Mouse (Mus musculus) CH12.LX (cell line): ENCODE data around the gene Dhx30. TPM values are rescaled to one million over a fixed set of nuclear protein-coding genes. Genes with fewer than 3 reads are reported as not detected.
A peak's percentile ranks its signal among the peaks of the same experiment; 100 is the strongest.
"Not testable (repeated sequence)": the region's sequence is repeated elsewhere in the genome, so short reads cannot be mapped to it uniquely, and the experiment has no call there.

Experiments used
- DNase-seq: peaks from one replicate; pipeline ENCODE4 v3.0.0-alpha.2; 2013; ENCODE audit errors: extremely low read depth
- H3K27ac ChIP-seq: 2 replicates; pipeline ENCODE4 v1.5.1; 2012; ENCODE audit warnings: low read depth, mild to moderate bottlenecking, control low read depth, moderate library complexity; ENCODE audit not compliant: insufficient read depth
- H3K27me3 ChIP-seq: replicated peaks from 2 replicates; pipeline ENCODE3; 2012; ENCODE audit warnings: inconsistent platforms
- H3K36me3 ChIP-seq, 2 experiments: replicated peaks in 1 of 2; 2 replicates each; pipeline versions ENCODE3 to v1.6.1; 2012; ENCODE audit warnings: inconsistent platforms in 1 of 2, low read length in 1 of 2, mild to moderate bottlenecking in 1 of 2, mixed read lengths in 1 of 2, moderate library complexity in 1 of 2; ENCODE audit not compliant: control insufficient read depth in 1 of 2, insufficient read depth in 1 of 2
- H3K4me1 ChIP-seq, 2 experiments: 2 replicates each; pipeline ENCODE4 v1.6.1; 2012; ENCODE audit warnings: inconsistent platforms in 1 of 2, moderate library complexity in 1 of 2; ENCODE audit not compliant: insufficient read depth in 2 of 2, control insufficient read depth in 1 of 2
- H3K4me2 ChIP-seq: 2 replicates; pipeline ENCODE4 v1.6.1; 2012; ENCODE audit warnings: low read depth, mild to moderate bottlenecking, control low read depth; ENCODE audit not compliant: poor library complexity, insufficient read depth, severe bottlenecking
- H3K4me3 ChIP-seq, 3 experiments: fragments of 150-350 bp in 1 of 3; sonication (generic) in 1 of 3; replicated peaks in 1 of 3; 2 replicates each; pipeline versions ENCODE3 to v1.5.1; 2011 to 2012; ENCODE audit warnings: low read depth in 2 of 3, low read length in 2 of 3, mild to moderate bottlenecking in 2 of 3, moderate library complexity in 2 of 3, control low read depth in 1 of 3, improper control_type of control experiment in 1 of 3, inconsistent platforms in 1 of 3, mixed read lengths in 1 of 3; ENCODE audit not compliant: poor library complexity in 1 of 3
- H3K79me2 ChIP-seq: replicated peaks from 2 replicates; pipeline ENCODE4 v1.6.1; 2012; ENCODE audit warnings: mild to moderate bottlenecking, moderate library complexity; ENCODE audit not compliant: control insufficient read depth, poor library complexity, insufficient read depth, severe bottlenecking; ENCODE audit errors: extremely low read depth
- H3K9ac ChIP-seq: 2 replicates; pipeline ENCODE4 v1.6.1; 2012; ENCODE audit warnings: low read depth, mild to moderate bottlenecking, control low read depth, moderate library complexity; ENCODE audit not compliant: insufficient read depth
- H3K9me3 ChIP-seq: replicated peaks from 2 replicates; pipeline ENCODE3; 2012; ENCODE audit warnings: low read length, inconsistent platforms, mixed read lengths
- CHD1 ChIP-seq: IDR thresholded peaks from 2 replicates; pipeline ENCODE4 v1.6.1; 2012; ENCODE audit warnings: low read depth, low read length, improper control_type of control experiment, inconsistent platforms
- CHD2 ChIP-seq: IDR thresholded peaks from 2 replicates; pipeline ENCODE4 v1.6.1; 2011; ENCODE audit warnings: low read length, improper control_type of control experiment
- CTCF ChIP-seq, 2 experiments: IDR thresholded peaks in 1 of 2; conservative IDR thresholded peaks in 1 of 2; 2 replicates each; pipeline ENCODE4 v1.5.1; 2011 to 2012; ENCODE audit warnings: low read depth in 2 of 2, low read length in 2 of 2, improper control_type of control experiment in 1 of 2, inconsistent platforms in 1 of 2, mild to moderate bottlenecking in 1 of 2, moderate library complexity in 1 of 2
- E2F4 ChIP-seq: IDR thresholded peaks from 2 replicates; pipeline ENCODE4 v1.6.1; 2011; ENCODE audit warnings: low read depth, low read length, improper control_type of control experiment; ENCODE audit not compliant: insufficient replicate concordance
- ELF1 ChIP-seq: IDR thresholded peaks from 2 replicates; pipeline ENCODE4 v1.6.1; 2014; ENCODE audit warnings: low read depth, mild to moderate bottlenecking, inconsistent platforms, low read length, improper control_type of control experiment
- EP300 ChIP-seq: IDR thresholded peaks from 2 replicates; pipeline ENCODE4 v1.6.1; 2011; ENCODE audit warnings: low read length, improper control_type of control experiment
- HCFC1 ChIP-seq: IDR thresholded peaks from 2 replicates; pipeline ENCODE4 v1.6.1; 2012; ENCODE audit warnings: low read depth, mild to moderate bottlenecking, inconsistent platforms, low read length, improper control_type of control experiment
- IRF4 ChIP-seq: IDR thresholded peaks from 2 replicates; pipeline ENCODE4 v1.6.1; 2014; ENCODE audit warnings: low read depth, mild to moderate bottlenecking, inconsistent platforms, low read length, improper control_type of control experiment
- JUN ChIP-seq: IDR thresholded peaks from 2 replicates; pipeline ENCODE4 v1.6.1; 2011; ENCODE audit warnings: low read depth, mild to moderate bottlenecking, low read length, improper control_type of control experiment, moderate library complexity; ENCODE audit not compliant: insufficient read depth
- JUND ChIP-seq: conservative IDR thresholded peaks from 2 replicates; pipeline ENCODE4 v1.6.1; 2011; ENCODE audit warnings: low read depth, low read length, improper control_type of control experiment
- MAX ChIP-seq: IDR thresholded peaks from 2 replicates; pipeline ENCODE4 v1.6.1; 2011; ENCODE audit warnings: low read length, improper control_type of control experiment
- MEF2A ChIP-seq: IDR thresholded peaks from 2 replicates; pipeline ENCODE4 v1.6.1; 2014; ENCODE audit warnings: low read depth, mild to moderate bottlenecking, inconsistent platforms, low read length, improper control_type of control experiment, borderline replicate concordance
- MXI1 ChIP-seq: IDR thresholded peaks from 2 replicates; pipeline ENCODE4 v1.6.1; 2011; ENCODE audit warnings: mild to moderate bottlenecking, low read depth, low read length, improper control_type of control experiment
- NELFE ChIP-seq: IDR thresholded peaks from 2 replicates; pipeline ENCODE4 v1.6.1; 2011; ENCODE audit warnings: low read depth, low read length, improper control_type of control experiment
- SIN3A ChIP-seq: IDR thresholded peaks from 2 replicates; pipeline ENCODE4 v1.6.1; 2012; ENCODE audit warnings: low read length, improper control_type of control experiment, inconsistent platforms
- UBTF ChIP-seq: IDR thresholded peaks from 2 replicates; pipeline ENCODE4 v1.6.1; 2012; ENCODE audit warnings: low read depth, mild to moderate bottlenecking, inconsistent platforms, low read length, improper control_type of control experiment, moderate library complexity
- USF2 ChIP-seq: conservative IDR thresholded peaks from 2 replicates; pipeline ENCODE4 v1.6.1; 2011; ENCODE audit warnings: low read depth, low read length, improper control_type of control experiment
- ZKSCAN1 ChIP-seq: IDR thresholded peaks from 2 replicates; pipeline ENCODE4 v1.6.1; 2012; ENCODE audit warnings: low read depth, inconsistent platforms, low read length, improper control_type of control experiment, borderline replicate concordance
- ZMIZ1 ChIP-seq: IDR thresholded peaks from 2 replicates; pipeline ENCODE4 v1.6.1; 2012; ENCODE audit warnings: low read depth, mild to moderate bottlenecking, inconsistent platforms, low read length, improper control_type of control experiment
- ZNF384 ChIP-seq: IDR thresholded peaks from 2 replicates; pipeline ENCODE4 v1.6.1; 2012; ENCODE audit warnings: low read depth, low read length, improper control_type of control experiment, inconsistent platforms
- dilution Hi-C: fragments of 300-500 bp; cut with MboI; formaldehyde crosslinking; loops from 2 replicates; pipeline ENCODE4 v1.14.3; 2020; ENCODE audit warnings: low sequenced_read_pairs; ENCODE audit not compliant: extremely low pct_unique_long_range_greater_than_20kb, extremely low pct_ligation_motif_present
- in situ Hi-C: fragments of 300-500 bp; cut with MboI; formaldehyde crosslinking; loops from 3 replicates; pipeline ENCODE4 v1.14.3; 2019; ENCODE audit warnings: low sequenced_read_pairs, low pct_ligation_motif_present, low pct_unique_long_range_greater_than_20kb, mixed read lengths
- polyA plus RNA-seq: library from polyadenylated mRNA; unstranded; fragments of >175 nt; gene quantifications from 2 replicates; pipeline ENCODE4 v1.2.1, GENCODE M21; 2012; ENCODE audit warnings: low read depth; ENCODE audit not compliant: insufficient read length
- total RNA-seq, 2 experiments: library from RNA; depleted of rRNA; stranded (reverse); fragments of 300-350 nt in 1 of 2; fragments of >200 nt in 1 of 2; gene quantifications; 2 replicates each; pipeline ENCODE4 v1.2.3; 2012 to 2014

The Dhx30 gene
- total and polyA plus RNA-seq, 3 experiments: 68.8 to 129 (median 99.3) TPM

DNA sequence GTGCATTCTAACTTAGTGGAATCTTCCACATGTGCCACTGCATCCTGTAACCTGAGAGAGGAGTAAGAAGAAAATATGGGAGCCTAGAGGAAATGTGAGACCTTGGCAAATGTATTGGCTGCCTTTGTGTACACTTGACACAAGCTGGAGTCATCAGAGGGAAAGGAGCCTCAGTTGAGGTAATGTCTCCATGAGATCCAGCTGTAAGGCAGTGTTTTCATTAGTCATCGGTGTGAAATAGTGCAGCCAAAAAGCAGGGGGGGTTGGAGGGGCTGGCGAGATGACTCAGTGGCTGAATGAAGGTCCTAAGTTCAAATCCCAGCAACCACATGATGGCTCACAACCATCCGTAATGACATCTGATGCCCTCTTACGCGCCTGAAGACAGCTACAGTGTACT is 44.8 kb upstream of the Dhx30 start:
- H3K36me3 ChIP-seq: peaks cover 39 to 76% of the 10 kb centered on the region in 2 experiments

DNA sequence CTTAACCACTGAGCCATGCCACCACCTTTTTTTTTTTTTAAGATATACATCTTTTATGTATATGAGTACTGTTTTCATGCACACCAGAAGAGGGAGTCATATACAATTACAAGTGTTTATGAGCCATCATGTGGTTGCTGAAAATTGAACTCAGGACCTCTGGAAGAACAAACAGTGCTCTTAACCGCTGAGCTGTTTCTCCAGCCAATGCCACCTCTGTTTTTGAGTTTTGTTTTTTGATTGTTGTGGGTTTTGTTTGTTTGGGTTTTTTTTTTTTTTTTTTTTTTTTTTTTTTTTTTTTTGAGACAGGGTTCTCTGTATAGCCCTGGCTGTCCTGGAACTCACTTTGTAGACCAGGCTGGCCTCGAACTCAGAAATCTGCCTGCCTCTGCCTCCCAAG is 42.9 kb upstream of the Dhx30 start:
- H3K27me3 ChIP-seq, H3K4me3 ChIP-seq, H3K4me2 ChIP-seq, in situ Hi-C loops, H3K9me3 ChIP-seq, H3K27ac ChIP-seq, dilution Hi-C loops, H3K9ac ChIP-seq, DNase-seq: not testable (repeated sequence)
- H3K4me1 ChIP-seq: peaks cover 4 to 60% of the 10 kb centered on the region in 2 experiments
- peaks cover 14% of the 10 kb centered on the region for H3K79me2 ChIP-seq
- TF ChIP-seq ZNF384: 0 out of 2 replicates have a peak, but pooled peaks have one; percentile 27
- H3K36me3 ChIP-seq: peaks cover 46 to 78% of the 10 kb centered on the region in 2 experiments

More for the DNA sequence above, 44.8 kb upstream of the Dhx30 start:
- dilution Hi-C loops: no loop called here
- H3K4me3 ChIP-seq: no peak overlapping the region
- TF ChIP-seq CTCF (conservative IDR thresholded peaks at IDR 0.05 in 1 of 2, IDR thresholded peaks at IDR 0.05 in 1 of 2; ENCODE audit: low read depth in 2 of 2, low read length in 2 of 2) (no peak), ZMIZ1 (no peak), ZKSCAN1 (no peak), USF2 (no peak), ELF1 (no peak), CHD1 (no peak), HCFC1 (no peak), E2F4 (no peak), ZNF384 (no peak), JUN (no peak), IRF4 (no peak), NELFE (no peak), JUND (no peak), CHD2 (no peak), SIN3A (no peak), MXI1 (no peak), UBTF (no peak), MEF2A (no peak), EP300 (no peak), MAX (no peak)
- TF ChIP-seq, all 38 proteins: peak for 0
- Histone ChIP-seq H3K9ac (no peak overlapping the region), H3K4me1 (peaks cover 4 to 53% of the 10 kb centered on the region in 2 experiments), H3K9me3 (no peaks in the 10 kb centered on the region), H3K27me3 (no peaks in the 10 kb centered on the region), H3K4me2 (no peak overlapping the region), H3K27ac (no peak overlapping the region), H3K79me2 (peaks cover 14% of the 10 kb centered on the region)
- in situ Hi-C loops: no loop called here
- DNase-seq: no peak
